Mouse (Mus musculus): ENCODE results near the gene Ccdc97. TPM values are rescaled to one million over a fixed set of nuclear protein-coding genes. Genes with fewer than 3 reads are reported as not detected.

The Ccdc97 gene
- polyA plus RNA-seq, 1 experiment from 2014 or later, result 40.9 TPM

- no peak overlapping the region for H3K9ac ChIP-seq
- 95% methylated on average over 3 of the region's 3 CpGs for WGBS
- peak overlapping the region; percentile 90; the same call in 1 of the 2 replicates for H3K4me2 ChIP-seq
- H3K9me3 ChIP-seq, result no peaks in the 10 kb centered on the region
- H3K27me3 ChIP-seq, result no peaks in the 10 kb centered on the region
- H3K4me1 ChIP-seq (replicated peaks), result peaks cover 21% of the 10 kb centered on the region
- peaks cover 52% of the 10 kb centered on the region for H3K36me3 ChIP-seq
- no peak overlapping the region for H3K27ac ChIP-seq (replicated peaks)
- no peak for ATAC-seq (ENCODE audit: low FRiP score, low read depth)
- no peak overlapping the region for H3K4me3 ChIP-seq
These were observed 1.4 kb downstream of the Ccdc97 start for GRCm38 (mm10) chr7:25717478-25717877.

- Histone ChIP-seq H3K27ac (replicated peaks) (no peak overlapping the region), H3K9me3 (no peaks in the 10 kb centered on the region), H3K4me2 (no peak overlapping the region), H3K36me3 (peaks cover 39% of the 10 kb centered on the region), H3K4me3 (no peak overlapping the region), H3K9ac (no peak overlapping the region), H3K4me1 (replicated peaks) (peaks cover 25% of the 10 kb centered on the region), H3K27me3 (no peaks in the 10 kb centered on the region)
- 96% methylated on average over 22 of the region's 22 CpGs for WGBS
- ATAC-seq (ENCODE audit: low FRiP score, low read depth), result no peak
These were observed 3.1 kb downstream of the Ccdc97 start for GRCm38 (mm10) chr7:25715731-25716271.

GRCm38 (mm10) chr7:25714581-25714980, 4.3 kb downstream of the Ccdc97 start:
- WGBS, result 95% methylated on average over 8 of the region's 8 CpGs
- no peak for ATAC-seq (ENCODE audit: low FRiP score, low read depth)
- H3K36me3 ChIP-seq, result peaks cover 34% of the 10 kb centered on the region

GRCm38 (mm10) chr7:25712801-25713200, 6.1 kb downstream of the Ccdc97 start:
- no peak for ATAC-seq (ENCODE audit: low FRiP score, low read depth)

More at GRCm38 (mm10) chr7:25714581-25714980, 4.3 kb downstream of the Ccdc97 start:
- Histone ChIP-seq H3K9me3 (no peaks in the 10 kb centered on the region), H3K4me3 (no peak overlapping the region), H3K4me2 (no peak overlapping the region), H3K27me3 (no peaks in the 10 kb centered on the region), H3K4me1 (replicated peaks) (peaks cover 36% of the 10 kb centered on the region), H3K9ac (no peak overlapping the region), H3K27ac (replicated peaks) (no peak overlapping the region)

GRCm38 (mm10) chr7:25711731-25712197, 7.1 kb downstream of the Ccdc97 start:
- 18% methylated on average over 7 of the region's 7 CpGs for WGBS
- Histone ChIP-seq H3K9me3 (no peaks in the 10 kb centered on the region), H3K4me1 (replicated peaks) (peaks cover 17% of the 10 kb centered on the region), H3K4me3 (no peak overlapping the region), H3K4me2 (no peak overlapping the region), H3K36me3 (peaks cover 34% of the 10 kb centered on the region), H3K9ac (no peak overlapping the region), H3K27me3 (no peaks in the 10 kb centered on the region), H3K27ac (replicated peaks) (no peak overlapping the region)
- ATAC-seq (ENCODE audit: low FRiP score, low read depth), result 0 out of 2 replicates have a peak, but pooled peaks have one; percentile 8

More at GRCm38 (mm10) chr7:25712801-25713200, 6.1 kb downstream of the Ccdc97 start:
- H3K4me1 ChIP-seq (replicated peaks), result peaks cover 25% of the 10 kb centered on the region
- H3K27ac ChIP-seq (replicated peaks), result no peak overlapping the region
- H3K36me3 ChIP-seq, result peaks cover 34% of the 10 kb centered on the region
- H3K4me2 ChIP-seq, result no peak overlapping the region
- no peaks in the 10 kb centered on the region for H3K9me3 ChIP-seq
- WGBS, result 88% methylated on average over 9 of the region's 9 CpGs
- H3K27me3 ChIP-seq, result no peaks in the 10 kb centered on the region
- H3K9ac ChIP-seq, result no peak overlapping the region
- H3K4me3 ChIP-seq, result no peak overlapping the region

GRCm38 (mm10) chr7:25711165-25711564, 7.7 kb downstream of the Ccdc97 start:
- no peak overlapping the region for H3K27ac ChIP-seq (replicated peaks)
- ATAC-seq (ENCODE audit: low FRiP score, low read depth), result no peak

GRCm38 (mm10) chr7:25710519-25711130, 8.3 kb downstream of the Ccdc97 start:
- Histone ChIP-seq H3K9ac (0 out of 2 replicates have a peak overlapping the region, but pooled peaks have one; percentile 17), H3K9me3 (no peaks in the 10 kb centered on the region), H3K27me3 (no peaks in the 10 kb centered on the region), H3K27ac (replicated peaks) (no peak overlapping the region), H3K36me3 (peaks cover 27% of the 10 kb centered on the region), H3K4me2 (peak overlapping the region; percentile 8; the same call in 1 of the 2 replicates), H3K4me1 (replicated peaks) (peaks cover 17% of the 10 kb centered on the region), H3K4me3 (no peak overlapping the region)
- ATAC-seq (ENCODE audit: low FRiP score, low read depth), result 0 out of 2 replicates have a peak, but pooled peaks have one; percentile 16
- 18% methylated on average over 7 of the region's 7 CpGs for WGBS

More at GRCm38 (mm10) chr7:25711165-25711564, 7.7 kb downstream of the Ccdc97 start:
- Histone ChIP-seq H3K36me3 (peaks cover 32% of the 10 kb centered on the region), H3K27me3 (no peaks in the 10 kb centered on the region), H3K4me1 (replicated peaks) (peaks cover 17% of the 10 kb centered on the region), H3K4me2 (no peak overlapping the region), H3K9ac (no peak overlapping the region), H3K4me3 (no peak overlapping the region), H3K9me3 (no peaks in the 10 kb centered on the region)
- 65% methylated on average over 5 of the region's 5 CpGs for WGBS

- 20% methylated on average over 12 of the region's 12 CpGs for whole genome bisulfite sequencing
- Histone ChIP-seq H3K27ac (replicated peaks) (no peak overlapping the region), H3K4me3 (no peak overlapping the region), H3K4me2 (peak overlapping the region; percentile 8; the same call in 1 of the 2 replicates), H3K9me3 (no peaks in the 10 kb centered on the region), H3K9ac (no peak overlapping the region), H3K27me3 (no peaks in the 10 kb centered on the region), H3K4me1 (replicated peaks) (peaks cover 19% of the 10 kb centered on the region), H3K36me3 (peaks cover 20% of the 10 kb centered on the region)
- ATAC-seq (ENCODE audit: low FRiP score, low read depth), result no peak
These were observed 8.9 kb downstream of the Ccdc97 start for GRCm38 (mm10) chr7:25709961-25710360.

- H3K27ac ChIP-seq (replicated peaks), result 0 out of 2 replicates have a peak overlapping the region, but pooled peaks have one; percentile 6
- no peak overlapping the region for H3K4me2 ChIP-seq
- 70% methylated on average over 15 of the region's 15 CpGs for WGBS
- H3K4me3 ChIP-seq, result no peak overlapping the region
- H3K9me3 ChIP-seq, result no peaks in the 10 kb centered on the region
- H3K9ac ChIP-seq, result no peak overlapping the region
- H3K36me3 ChIP-seq, result peaks cover 1% of the 10 kb centered on the region; the same call in 1 of the 2 replicates
- H3K27me3 ChIP-seq, result no peaks in the 10 kb centered on the region
- peaks cover 32% of the 10 kb centered on the region for H3K4me1 ChIP-seq (replicated peaks)
- ATAC-seq (ENCODE audit: low FRiP score, low read depth), result no peak
These were observed 11.2 kb downstream of the Ccdc97 start for GRCm38 (mm10) chr7:25707581-25708292.

GRCm38 (mm10) chr7:25706578-25707170, 12.2 kb downstream of the Ccdc97 start:
- H3K4me2 ChIP-seq, result no peak overlapping the region
- ATAC-seq (ENCODE audit: low FRiP score, low read depth), result no peak
- peaks cover 32% of the 10 kb centered on the region for H3K4me1 ChIP-seq (replicated peaks)
- WGBS, result 59% methylated on average over 7 of the region's 7 CpGs
- H3K4me3 ChIP-seq, result no peak overlapping the region
- H3K27ac ChIP-seq (replicated peaks), result no peak overlapping the region
- H3K9ac ChIP-seq, result no peak overlapping the region
- H3K27me3 ChIP-seq, result no peaks in the 10 kb centered on the region
- H3K9me3 ChIP-seq, result no peaks in the 10 kb centered on the region
- H3K36me3 ChIP-seq, result no peaks in the 10 kb centered on the region

- Histone ChIP-seq H3K9ac (no peak overlapping the region), H3K4me2 (peak overlapping the region; percentile 77; the same call in 1 of the 2 replicates), H3K27ac (replicated peaks) (0 out of 2 replicates have a peak overlapping the region, but pooled peaks have one; percentile 3), H3K4me3 (no peak overlapping the region), H3K36me3 (no peaks in the 10 kb centered on the region), H3K9me3 (no peaks in the 10 kb centered on the region), H3K27me3 (no peaks in the 10 kb centered on the region), H3K4me1 (replicated peaks) (peaks cover 28% of the 10 kb centered on the region)
- WGBS, result 53% methylated on average over 6 of the region's 6 CpGs
- no peak for ATAC-seq (ENCODE audit: low FRiP score, low read depth)
These were observed 13.1 kb downstream of the Ccdc97 start for GRCm38 (mm10) chr7:25705801-25706251.
